Mouse (Mus musculus) T-helper 1 cell (primary cell): ENCODE data around the gene Krtap5-5.
"Not testable (repeated sequence)": the region's sequence is repeated elsewhere in the genome, so short reads cannot be mapped to it uniquely, and the experiment has no call there.

Source experiments
- in situ Hi-C: fragments of 300-600 bp; cut with MboI, MseI; formaldehyde crosslinking; loops from one replicate; pipeline ENCODE4 v1.15.1; 2025; ENCODE audit warnings: high pct_unique_total_duplicates

The Krtap5-5 gene

DNA sequence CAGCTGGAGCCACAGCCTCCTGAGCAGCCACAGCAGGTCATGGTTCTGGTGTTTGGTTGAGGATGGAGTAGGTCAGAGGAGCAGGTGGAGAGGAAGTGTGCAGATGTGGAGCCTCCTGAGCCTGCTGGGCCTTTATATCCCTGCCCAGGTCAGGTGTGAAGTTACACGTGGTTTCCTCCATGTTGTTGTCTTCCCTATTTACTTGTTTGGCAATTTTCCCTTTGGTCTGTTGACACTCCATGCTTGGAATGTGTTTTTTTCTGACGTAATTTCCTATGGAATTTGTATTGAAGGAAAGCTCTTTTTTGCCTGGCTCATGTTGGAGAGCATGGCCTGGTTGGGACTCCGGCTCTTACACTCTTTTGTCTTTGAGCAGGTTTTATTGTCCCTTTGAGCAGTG is at the start of gene Krtap5-5:
TSS of gene Krtap5-5 (minus strand) at position 101 of the 400 bp plus-strand sequence.
- in situ Hi-C loops: not testable (repeated sequence)

DNA sequence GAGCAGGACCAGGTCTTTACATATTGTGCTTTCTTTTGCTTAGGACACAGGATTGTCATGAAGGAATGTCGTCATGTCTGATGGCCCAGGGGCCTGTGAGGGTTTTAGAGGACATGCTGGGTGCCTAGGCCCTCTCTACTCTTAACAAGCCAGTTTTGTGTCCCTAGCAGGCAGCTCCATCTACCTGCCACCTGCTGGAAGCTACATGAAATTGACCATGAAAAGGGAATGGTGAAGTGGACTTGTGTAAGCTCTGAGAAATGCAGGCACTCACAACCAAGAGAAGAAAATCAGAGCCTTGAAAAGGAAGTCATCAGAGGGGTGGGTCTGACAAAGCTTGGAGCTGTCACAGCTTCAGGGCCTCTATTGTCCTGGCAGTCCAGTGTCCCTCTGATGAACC is 49.5 kb upstream of the Krtap5-5 start:
- in situ Hi-C loops: not testable (repeated sequence)

DNA sequence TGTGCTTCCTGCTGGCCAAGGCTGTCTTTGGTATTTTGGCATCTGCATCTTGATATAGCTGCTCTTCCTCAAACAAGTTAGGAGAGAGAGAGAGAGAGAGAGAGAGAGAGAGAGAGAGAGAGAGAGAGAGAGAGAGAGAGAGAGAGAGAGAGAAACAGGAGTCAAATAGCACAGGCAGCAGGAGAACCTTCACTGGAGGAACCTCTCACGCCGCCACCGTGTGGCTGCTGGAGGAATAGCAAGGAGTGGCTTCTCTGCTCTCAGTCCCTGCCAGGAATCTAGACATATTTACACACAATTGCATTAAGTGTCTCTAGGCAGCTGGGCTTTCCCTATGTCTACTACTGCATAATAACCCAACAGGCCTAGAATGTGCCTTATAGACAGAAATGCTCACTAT is 48.4 kb upstream of the Krtap5-5 start:
- in situ Hi-C loops: not testable (repeated sequence)

DNA sequence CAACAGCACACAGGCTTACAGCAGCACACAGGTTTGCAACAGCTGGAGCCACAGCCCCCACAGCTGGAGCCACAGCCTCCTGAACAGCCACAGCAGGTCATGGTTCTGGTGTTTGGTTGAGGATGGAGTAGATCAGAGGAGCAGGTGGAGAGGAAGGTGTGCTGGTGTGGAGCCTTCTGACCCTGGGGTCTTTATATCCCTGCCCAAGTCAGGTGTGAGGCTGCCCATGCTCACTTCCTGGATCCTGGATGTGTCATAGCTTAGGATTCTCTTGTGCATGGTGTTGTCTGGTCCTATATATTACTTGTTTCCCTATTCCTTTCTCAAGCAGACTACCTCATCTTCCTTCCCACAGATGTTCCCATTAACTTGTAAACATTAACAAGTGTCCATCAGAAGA is 44.5 kb upstream of the Krtap5-5 start, which contains the start of gene Gm4559:
TSS of gene Gm4559 (minus strand) at position 101 of the 400 bp plus-strand sequence.
- in situ Hi-C loops: not testable (repeated sequence)

DNA sequence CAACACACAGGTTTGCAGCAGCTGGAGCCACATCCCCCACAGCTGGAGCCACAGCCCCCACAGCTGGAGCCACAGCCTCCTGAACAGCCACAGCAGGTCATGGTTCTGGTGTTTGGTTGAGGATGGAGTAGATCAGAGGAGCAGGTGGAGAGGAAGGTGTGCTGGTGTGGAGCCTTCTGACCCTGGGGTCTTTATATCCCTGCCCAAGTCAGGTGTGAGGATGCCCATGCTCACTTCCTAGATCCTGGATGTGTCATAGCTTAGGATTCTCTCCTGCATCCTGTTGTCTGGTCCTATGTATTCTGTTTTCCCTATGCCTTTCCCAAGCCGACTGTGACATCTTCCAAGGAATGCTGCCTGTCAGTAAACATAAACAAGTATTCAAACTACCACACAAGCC is 28.5 kb upstream of the Krtap5-5 start, which contains the start of gene Gm2431:
TSS of gene Gm2431 (minus strand) at position 101 of the 400 bp plus-strand sequence.
- in situ Hi-C loops: not testable (repeated sequence)

DNA sequence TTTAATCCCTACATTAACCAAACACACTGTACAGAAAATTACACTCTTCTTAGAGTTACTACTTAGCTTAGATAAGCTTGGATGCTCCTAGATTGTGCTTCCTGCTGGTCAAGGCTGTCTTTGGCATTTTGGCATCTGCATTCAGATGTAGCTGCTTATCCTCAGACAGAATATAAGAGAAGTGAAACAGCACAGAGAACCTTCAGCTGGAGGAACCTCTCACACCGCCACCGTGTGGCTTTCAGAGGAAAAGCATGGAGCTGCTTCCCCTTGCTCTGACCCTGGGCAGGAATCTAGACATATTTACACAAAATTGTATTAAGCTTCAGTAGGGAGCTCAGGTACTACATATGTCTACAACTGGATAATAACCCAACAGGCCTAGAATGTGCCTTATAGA is 25.7 kb upstream of the Krtap5-5 start:
- in situ Hi-C loops: no loop called here

DNA sequence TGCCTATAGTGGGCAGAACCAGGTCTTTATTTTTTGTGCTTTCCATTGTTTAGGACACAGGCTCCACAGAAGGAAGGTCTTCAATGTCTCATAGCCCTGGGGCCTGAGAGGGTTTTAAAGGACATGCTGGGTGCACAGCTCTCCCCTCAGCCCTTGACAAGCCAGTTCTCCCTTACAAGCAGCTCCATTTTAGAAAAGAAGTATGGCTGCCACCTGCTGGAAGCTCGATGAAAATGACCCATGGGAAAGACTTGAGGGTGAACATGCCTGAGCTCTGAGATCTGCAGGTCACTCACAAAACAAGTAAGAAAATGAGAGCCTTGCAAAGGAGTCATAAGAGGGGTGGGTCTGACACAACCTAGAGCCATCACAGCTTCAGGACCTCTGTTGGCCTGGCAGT is 20.1 kb upstream of the Krtap5-5 start:
- in situ Hi-C loops: no loop called here

DNA sequence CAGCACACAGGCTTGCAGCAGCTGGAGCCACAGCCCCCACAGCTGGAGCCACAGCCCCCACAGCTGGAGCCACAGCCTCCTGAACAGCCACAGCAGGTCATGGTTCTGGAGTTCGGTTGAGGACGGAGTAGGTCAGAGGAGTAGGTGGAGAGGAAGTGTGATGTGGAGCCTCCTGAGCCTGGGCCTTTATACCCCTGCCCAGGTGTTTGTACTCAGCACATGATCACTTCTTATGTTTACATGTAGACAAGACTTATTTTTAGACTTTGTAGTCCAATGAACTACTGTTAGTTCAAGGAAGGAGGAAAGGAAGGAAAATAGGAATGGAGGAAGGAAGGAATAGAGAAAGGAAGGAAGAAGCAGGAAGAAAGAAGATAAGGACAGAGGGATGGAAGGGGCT is 11.2 kb upstream of the Krtap5-5 start, which contains the start of gene Gm40460:
TSS of gene Gm40460 (minus strand) at position 101 of the 400 bp plus-strand sequence.
- in situ Hi-C loops: no loop called here

DNA sequence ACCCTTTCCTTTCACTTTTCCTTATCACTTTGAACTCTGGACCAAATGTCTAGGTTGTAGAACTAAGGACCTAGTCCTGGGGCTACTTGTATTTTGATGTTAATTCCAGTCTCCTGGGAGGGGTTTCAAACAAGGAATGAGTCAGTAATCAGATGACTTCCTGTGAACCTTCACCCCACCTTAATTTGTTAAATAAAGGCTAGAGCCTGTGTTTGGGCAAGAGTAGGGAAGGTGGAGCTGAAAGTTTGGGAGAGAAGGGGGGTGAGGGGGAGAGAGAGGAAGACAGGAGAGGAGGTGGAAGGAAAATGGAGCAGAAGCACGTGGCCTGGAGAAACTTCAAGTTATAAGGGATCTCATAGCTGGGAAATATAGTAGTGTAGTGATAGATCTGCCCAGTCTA is 1.8 kb upstream of the Krtap5-5 start:
- in situ Hi-C loops: no loop called here

DNA sequence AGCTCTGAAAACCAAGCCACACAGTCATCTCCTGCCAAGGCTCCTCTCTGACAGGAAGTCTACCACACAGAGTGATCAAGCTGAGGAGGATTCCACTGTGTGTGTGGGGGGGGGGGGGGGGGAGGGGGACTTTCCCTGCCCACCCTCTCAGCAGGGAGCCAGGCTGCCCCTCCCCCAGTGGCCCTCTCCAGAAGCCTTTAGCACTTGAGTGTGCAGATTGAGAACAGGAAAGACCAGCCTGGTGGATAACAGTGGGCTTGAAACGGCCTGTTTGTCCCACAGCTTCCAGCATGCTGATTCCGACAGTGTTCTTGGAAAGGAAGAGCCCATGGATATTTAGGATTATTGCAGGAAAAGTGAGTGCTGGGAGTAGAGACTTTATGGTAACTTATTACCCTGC is 5.3 kb downstream of the Krtap5-5 start:
- in situ Hi-C loops: no loop called here

DNA sequence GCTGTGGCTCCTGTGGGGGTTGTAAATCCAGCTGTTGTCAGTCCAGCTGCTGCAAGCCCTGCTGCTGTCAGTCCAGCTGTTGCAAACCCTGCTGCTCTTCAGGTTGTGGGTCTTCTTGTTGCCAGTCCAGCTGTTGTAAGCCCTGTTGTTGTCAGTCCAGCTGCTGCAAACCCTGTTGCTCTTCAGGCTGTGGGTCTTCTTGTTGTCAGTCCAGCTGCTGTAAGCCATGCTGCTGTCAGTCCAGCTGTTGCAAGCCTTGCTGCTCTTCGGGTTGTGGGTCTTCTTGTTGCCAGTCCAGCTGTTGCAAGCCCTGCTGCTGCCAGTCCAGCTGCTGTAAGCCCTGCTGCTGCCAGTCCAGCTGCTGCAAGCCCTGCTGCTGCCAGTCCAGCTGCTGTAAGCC is 17.6 kb downstream of the Krtap5-5 start:
- in situ Hi-C loops: not testable (repeated sequence)

DNA sequence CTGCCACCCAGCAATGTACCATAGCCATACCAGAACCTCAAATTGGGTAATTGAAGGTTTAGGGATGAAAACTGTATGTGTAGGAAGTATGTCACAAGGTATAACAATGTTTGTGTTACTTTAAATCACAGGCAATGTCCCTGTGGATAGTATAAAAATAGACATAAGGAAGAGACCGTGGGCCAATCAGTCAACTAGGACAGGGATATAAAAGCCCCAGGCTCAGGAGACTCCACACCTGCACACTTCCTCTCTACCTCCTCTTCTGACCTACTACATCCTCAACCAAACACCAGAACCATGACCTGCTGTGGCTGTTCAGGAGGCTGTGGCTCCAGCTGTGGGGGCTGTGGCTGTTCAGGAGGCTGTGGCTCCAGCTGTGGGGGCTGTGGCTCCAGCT is 18.2 kb downstream of the Krtap5-5 start, which contains the start of gene Gm7579:
TSS of gene Gm7579 (plus strand) at position 301 of the 400 bp plus-strand sequence.
- in situ Hi-C loops: no loop called here

DNA sequence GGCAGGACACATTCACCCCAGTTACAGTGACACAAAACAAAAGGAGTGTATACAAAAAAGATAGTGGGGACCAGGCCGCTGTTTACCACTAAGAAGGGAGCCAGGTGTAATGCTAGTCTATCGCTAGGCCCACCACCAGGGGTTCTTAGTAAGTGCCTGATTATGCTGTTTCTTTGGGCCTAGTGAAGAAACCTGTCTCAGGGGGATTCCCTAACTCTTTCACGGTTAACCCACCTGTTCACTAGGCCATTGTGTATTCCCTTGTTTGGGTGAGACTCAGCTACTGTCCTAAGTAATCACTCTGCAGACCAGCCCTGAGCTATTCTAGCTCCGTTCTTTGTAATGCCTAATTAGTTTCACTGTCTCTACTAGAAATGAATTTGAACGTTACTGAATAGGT is 22.9 kb downstream of the Krtap5-5 start:
- in situ Hi-C loops: not testable (repeated sequence)

DNA sequence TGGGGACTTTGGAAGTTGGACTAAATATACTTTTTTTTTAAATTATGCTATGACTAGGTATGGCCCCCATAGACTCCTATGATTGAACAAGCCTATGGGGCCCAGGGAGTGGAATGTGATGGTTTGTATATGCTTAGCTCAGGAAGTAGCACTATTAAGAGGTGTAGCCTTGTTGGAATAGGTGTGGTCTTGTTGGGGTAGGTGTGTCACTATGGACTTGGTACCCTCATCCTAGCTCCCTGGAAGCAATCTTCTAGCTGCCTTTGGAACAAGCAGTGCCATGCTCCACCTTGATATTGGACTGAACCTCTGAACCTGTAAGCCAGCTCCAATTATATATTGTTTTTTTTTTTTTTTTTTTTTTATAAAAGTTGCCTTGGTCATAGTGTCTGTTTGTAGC is 24.3 kb downstream of the Krtap5-5 start:
- in situ Hi-C loops: no loop called here

DNA sequence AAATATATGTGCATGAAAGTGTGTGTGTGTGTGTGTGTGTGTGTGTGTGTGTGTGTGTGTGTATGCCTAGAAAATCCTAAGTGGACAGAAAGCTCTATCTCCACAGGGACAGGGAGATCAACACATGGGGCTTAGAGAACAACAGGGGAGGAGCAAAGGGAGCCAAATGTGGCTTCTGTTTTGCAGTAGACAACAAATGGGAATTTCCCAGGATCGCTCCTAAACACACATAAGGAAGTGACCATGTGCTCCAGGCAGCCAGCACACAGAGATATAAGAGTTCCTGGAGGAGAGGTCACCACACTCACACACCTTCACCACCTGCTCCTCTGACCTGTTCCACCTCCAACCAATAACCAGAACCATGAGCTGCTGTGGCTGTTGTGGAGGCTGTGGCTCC is 28.7 kb downstream of the Krtap5-5 start, which contains the start of gene Krtap5-3:
TSS of gene Krtap5-3 (plus strand) at position 301 of the 400 bp plus-strand sequence.
- in situ Hi-C loops: no loop called here

DNA sequence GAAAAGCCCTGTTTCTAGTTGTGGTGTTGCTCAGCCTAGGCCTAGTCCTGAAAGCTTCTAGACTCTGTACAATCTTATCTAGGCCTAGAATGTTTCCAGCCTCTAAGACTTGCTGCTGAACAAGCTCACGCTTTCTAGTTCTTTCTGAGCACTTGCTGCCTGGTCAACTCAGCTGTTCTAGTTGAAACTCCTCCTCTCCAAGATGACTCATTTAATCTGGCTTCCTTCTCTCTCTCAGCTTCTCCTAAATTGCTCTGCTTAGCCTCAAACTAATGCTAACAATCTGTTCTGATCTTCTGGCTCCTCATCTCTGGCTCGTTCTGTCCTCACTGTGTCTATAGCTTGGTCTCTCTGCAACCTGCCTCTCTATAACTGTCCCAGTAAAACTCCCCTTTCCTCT is 31.0 kb downstream of the Krtap5-5 start:
- in situ Hi-C loops: no loop called here

DNA sequence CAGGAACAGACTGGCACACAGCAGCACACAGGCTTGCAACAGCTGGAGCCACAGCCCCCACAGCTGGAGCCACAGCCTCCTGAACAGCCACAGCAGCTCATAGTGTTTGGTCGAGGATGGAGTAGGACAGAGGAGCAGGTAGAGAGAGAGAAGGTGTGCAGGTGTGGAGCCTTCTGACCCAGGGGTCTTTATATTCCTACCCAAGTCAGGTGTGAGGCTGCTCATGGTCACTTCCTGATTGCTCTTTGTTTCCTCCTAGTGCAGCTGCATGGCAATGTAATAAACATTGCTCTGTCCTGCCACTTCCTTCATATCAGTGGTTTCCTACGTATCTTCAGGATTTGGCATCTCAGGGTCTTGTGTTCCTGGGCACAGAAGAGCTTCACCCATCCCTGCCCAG is 39.5 kb downstream of the Krtap5-5 start, which contains the start of gene Gm10153:
TSS of gene Gm10153 (minus strand) at position 101 of the 400 bp plus-strand sequence.
- in situ Hi-C loops: no loop called here

DNA sequence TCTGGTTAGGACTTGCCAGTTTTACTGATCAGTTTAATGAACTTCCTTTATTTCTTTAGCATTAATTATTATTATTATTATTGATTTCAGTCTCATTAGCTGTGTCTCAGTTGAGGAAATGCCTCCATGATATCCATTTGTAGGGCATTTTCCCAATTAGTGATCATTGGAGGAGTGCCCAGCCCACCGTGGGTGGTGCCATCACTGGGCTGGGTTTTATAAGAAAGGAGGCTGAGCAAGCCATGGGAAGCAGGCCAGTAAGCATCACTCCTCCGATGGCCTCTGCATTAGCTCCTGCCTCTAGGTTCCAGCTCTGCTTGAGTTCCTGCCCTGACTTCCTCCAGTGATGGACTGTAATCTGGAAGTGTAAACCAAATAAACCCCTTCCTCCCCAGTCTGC is 41.6 kb downstream of the Krtap5-5 start:
- in situ Hi-C loops: no loop called here

DNA sequence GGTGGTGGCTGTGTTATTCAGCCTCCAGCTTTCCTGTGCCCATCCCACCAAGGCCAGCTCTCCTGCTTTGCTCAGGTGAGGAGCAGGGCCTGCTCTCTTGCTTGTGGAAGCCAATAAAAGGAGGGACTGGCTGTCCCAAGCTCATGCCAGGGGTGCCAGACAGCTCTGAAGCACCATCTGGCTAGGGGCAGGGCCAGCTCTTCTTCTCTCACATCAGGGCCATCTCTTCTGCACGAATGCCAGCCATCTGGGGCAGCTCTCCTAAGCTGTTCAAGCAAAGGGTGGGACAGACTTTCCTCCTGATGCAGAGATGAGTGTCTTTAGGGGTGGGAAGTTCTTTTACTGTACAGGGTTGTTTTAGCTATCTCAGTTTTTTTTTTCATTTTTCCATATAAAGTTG is 48.8 kb downstream of the Krtap5-5 start:
- in situ Hi-C loops: no loop called here
